ENCODE assay signal across 10 mouse cellular contexts in the genomic region with DNA sequence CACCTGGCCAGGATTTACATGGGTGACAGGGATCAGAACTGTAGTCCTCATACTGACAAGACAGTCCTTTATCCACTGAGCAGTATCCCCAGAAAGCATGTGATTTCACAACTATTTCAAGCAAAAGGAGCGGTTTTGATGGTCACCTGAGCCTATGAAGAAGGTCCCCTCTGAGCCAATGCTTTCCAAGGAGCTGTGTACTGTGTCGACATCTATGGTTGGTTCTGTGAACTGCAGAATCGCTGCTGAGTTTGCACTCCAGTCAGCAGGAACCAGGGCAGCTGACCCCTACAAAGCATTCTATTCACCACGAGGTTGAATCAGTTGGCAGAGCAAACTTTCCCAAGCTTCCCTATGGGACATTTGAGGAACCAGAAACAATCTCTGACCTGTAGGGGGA. TPM values are rescaled to one million over a fixed set of nuclear protein-coding genes. Genes with fewer than 3 reads are reported as not detected.
DNase-seq lines count a peak whose midpoint lies in the region; ATAC-seq and TF ChIP-seq lines count a peak whose summit lies in the region.
"Had no signal": no experiment of that assay in that cellular context is flagged by ENCODE, and none has a peak within 500 bp of the region (broad histone marks: within the 10 kb centered on the region; RNA-seq: fewer than 3 reads in every experiment).

No protein-coding gene starts in this region.

- no peak for TF ChIP-seq POLR2A in cortical plate, adult 2 months (IDR thresholded peaks at IDR 0.05; ENCODE audit: extremely low read depth, insufficient read depth, low read length)

- no peaks in the 10 kb centered on the region for H3K4me1 ChIP-seq in cortical plate, adult 2 months (ENCODE audit: control insufficient read depth, insufficient read depth, low read length)
- H3K4me1 ChIP-seq in hindbrain, embryonic 13.5 days (replicated peaks): no peaks in the 10 kb centered on the region
- no peaks in the 10 kb centered on the region for H3K4me1 ChIP-seq in lung, embryonic 14.5 days (ENCODE audit: insufficient read depth)

- H3K27ac ChIP-seq in cortical plate, adult 2 months (ENCODE audit: insufficient read depth, low read length): no peak overlapping the region
- H3K27ac ChIP-seq in hindbrain, embryonic 13.5 days: no peak overlapping the region
- no peak overlapping the region for H3K27ac ChIP-seq in lung, embryonic 14.5 days (ENCODE audit: low read depth)

- no peaks in the 10 kb centered on the region for H3K9me3 ChIP-seq in hindbrain, embryonic 13.5 days
- H3K9me3 ChIP-seq in lung, embryonic 14.5 days (ENCODE audit: low read depth, low read length): no peaks in the 10 kb centered on the region
- H3K9me3 ChIP-seq: G1E had no signal

- peaks cover 77% of the 10 kb centered on the region for H3K27me3 ChIP-seq in hindbrain, embryonic 13.5 days
- H3K27me3 ChIP-seq in lung, embryonic 14.5 days (ENCODE audit: insufficient read depth, low read length): peaks cover 9% of the 10 kb centered on the region; the same call in 1 of the 2 replicates

- H3K4me3 ChIP-seq in cortical plate, adult 2 months (ENCODE audit: insufficient read depth, low read length): no peak overlapping the region
- no peak overlapping the region for H3K4me3 ChIP-seq in hindbrain, embryonic 13.5 days
- H3K4me3 ChIP-seq in lung, embryonic 14.5 days (ENCODE audit: low read depth, low read length): no peak overlapping the region

- H3K36me3 ChIP-seq in hindbrain, embryonic 13.5 days: no peaks in the 10 kb centered on the region
- H3K36me3 ChIP-seq in lung, embryonic 14.5 days (ENCODE audit: insufficient read depth): no peaks in the 10 kb centered on the region
- H3K36me3 ChIP-seq: G1E had no signal

- WGBS in hindbrain, embryonic 13.5 days: 4% methylated on average over 4 of the region's 4 CpGs
- WGBS in lung, embryonic 14.5 days: 4% methylated on average over 4 of the region's 4 CpGs

- DNase-seq in cerebellum, adult 9-10 months: peak; percentile 10
- peak; percentile 51 for DNase-seq in A20 (ENCODE audit: low read depth, low spot score)
- DNase-seq in lung, embryonic 14.5 days: peak; percentile 71
- peak; percentile 38 for DNase-seq in right cerebral cortex, postnatal 14 days
- DNase-seq in thymus, adult 18-20 months: no peak

- H3K9ac ChIP-seq in hindbrain, embryonic 13.5 days: no peak overlapping the region
- H3K9ac ChIP-seq in lung, embryonic 14.5 days: no peak overlapping the region

- H3K4me2 ChIP-seq in hindbrain, embryonic 13.5 days: no peak overlapping the region
- no peak overlapping the region for H3K4me2 ChIP-seq in lung, embryonic 14.5 days

- peak; percentile 99 for TF ChIP-seq CTCF in cortical plate, adult 2 months (IDR thresholded peaks at IDR 0.05; ENCODE audit: extremely low read depth, insufficient read depth, low read length)
- TF ChIP-seq CTCF in lung, embryonic 14.5 days (IDR thresholded peaks at IDR 0.05; ENCODE audit: low read depth): peak; percentile 87

- no peak for ATAC-seq in cerebellum, adult (ENCODE audit: insufficient number of reproducible peaks, low FRiP score, low TSS enrichment)
- peak; percentile 59; the same call in 1 of the 2 replicates for ATAC-seq in hindbrain, embryonic 13.5 days (ENCODE audit: low FRiP score)
- ATAC-seq in lung, embryonic 14.5 days (ENCODE audit: insufficient read depth): no peak

RNA-seq across cellular contexts. Expression of gene Spaca7, which starts 8.5 kb away (rescaled TPM):
- polyA plus RNA-seq in cortical plate, adult 2 months (2012; rRNA removed): not detected in 2 replicates
- polyA plus RNA-seq in hindbrain, embryonic 13.5 days (2015; fragmentation: Nextera tagmentation; extraction: Ambion mirVana): not detected in 2 replicates
- polyA plus RNA-seq in lung, embryonic 14.5 days (2014; fragmentation: Nextera tagmentation; extraction: Ambion mirVana): not detected in 2 replicates
- polyA plus RNA-seq: G1E; large intestine, adult 2 months had no signal

Comparison
In these comparisons a context has a peak if more than half of its experiments do, and no peak if none do; other contexts are left out.
1. DNase-seq: peak in cerebellum, adult 9-10 months (single experiment), A20 (single experiment), lung, embryonic 14.5 days (single experiment) and right cerebral cortex, postnatal 14 days (single experiment); none in thymus, adult 18-20 months (0 of 2).